In genomic region chr1:80852761-80853160, GRCm38 (mm10) we compare ENCODE assay signal across 14 mouse cellular contexts.
DNase-seq lines count a peak whose midpoint lies in the region; ATAC-seq lines count a peak whose summit lies in the region.
"Had no signal": no experiment of that assay in that cellular context is flagged by ENCODE, and none has a peak within 500 bp of the region (broad histone marks: within the 10 kb centered on the region; RNA-seq: fewer than 3 reads in every experiment).

No protein-coding gene starts in this region.

- H3K4me1 ChIP-seq in forebrain, embryonic 14.5 days (ENCODE audit: control insufficient read depth, insufficient read depth, low read length) = peaks cover 8% of the 10 kb centered on the region
- H3K4me1 ChIP-seq in forebrain, embryonic 13.5 days = peaks cover 16% of the 10 kb centered on the region
- H3K4me1 ChIP-seq: liver, embryonic 12.5 days had no signal

- no peak overlapping the region for H3K9ac ChIP-seq in forebrain, embryonic 14.5 days (ENCODE audit: low read length)
- no peak overlapping the region for H3K9ac ChIP-seq in forebrain, embryonic 13.5 days
- H3K9ac ChIP-seq: forebrain, embryonic 12.5 days; liver, embryonic 12.5 days had no signal

- intact Hi-C loops in left cerebral cortex, postnatal 10 days (cut with DNase I) = loop anchor here (10.0 kb wide), 1 partner anchor 222 kb away; the partner anchor contains the start of gene Nyap2
- intact Hi-C loops in left cerebral cortex, postnatal 36 days (cut with DNase I) = loop anchor here (5.0 to 10.0 kb wide), 2 partner anchors 225 to 322 kb away; partner anchors contain the start of gene Nyap2

- peak; percentile 47 for DNase-seq in forebrain, embryonic 14.5 days (ENCODE audit: low spot score)
- DNase-seq in left cerebral cortex, adult 18-20 months (ENCODE audit: low spot score in 2 of 2) = peak; percentile 23 to 44
- no peak for DNase-seq in left cerebral cortex, postnatal 10 days (ENCODE audit: extremely low spot score in 1 of 2, low spot score in 2 of 2)
- peak; percentile 15 to 29 for DNase-seq in cerebellum, adult 18-20 months
- peak; percentile 11 to 20 for DNase-seq in left cerebral cortex, postnatal 36 days (ENCODE audit: low spot score in 2 of 2)
- no peak for DNase-seq in adrenal gland, adult 2 months
- DNase-seq in adrenal gland, postnatal 36 days = no peak
- DNase-seq: heart, postnatal 14 days; kidney, postnatal 4 days had no signal

- no peaks in the 10 kb centered on the region for H3K27me3 ChIP-seq in forebrain, embryonic 14.5 days (replicated peaks; ENCODE audit: control insufficient read depth, insufficient read depth, low read length)
- H3K27me3 ChIP-seq in forebrain, embryonic 13.5 days = no peaks in the 10 kb centered on the region
- H3K27me3 ChIP-seq: forebrain, embryonic 12.5 days; liver, embryonic 12.5 days had no signal

- no peak overlapping the region for H3K4me3 ChIP-seq in forebrain, embryonic 14.5 days (ENCODE audit: low read depth, low read length)
- no peak overlapping the region for H3K4me3 ChIP-seq in forebrain, embryonic 13.5 days
- H3K4me3 ChIP-seq: forebrain, embryonic 12.5 days; liver, embryonic 12.5 days had no signal

- 0 out of 2 replicates have a peak, but pooled peaks have one; percentile 27 for ATAC-seq in forebrain, embryonic 14.5 days
- no peak for ATAC-seq in forebrain, embryonic 13.5 days
- ATAC-seq: intestine, embryonic 16.5 days; liver, embryonic 12.5 days had no signal

- no peak overlapping the region for H3K27ac ChIP-seq in forebrain, embryonic 14.5 days (ENCODE audit: low read depth, low read length)
- no peak overlapping the region for H3K27ac ChIP-seq in forebrain, embryonic 13.5 days
- H3K27ac ChIP-seq: forebrain, embryonic 12.5 days; liver, embryonic 12.5 days; stomach, postnatal 0 days had no signal

- no peaks in the 10 kb centered on the region for H3K36me3 ChIP-seq in forebrain, embryonic 14.5 days (ENCODE audit: control insufficient read depth, insufficient read depth, low read length)
- H3K36me3 ChIP-seq in forebrain, embryonic 13.5 days (ENCODE audit: poor library complexity, severe bottlenecking) = no peaks in the 10 kb centered on the region
- H3K36me3 ChIP-seq: forebrain, embryonic 12.5 days; liver, embryonic 12.5 days had no signal

- no peaks in the 10 kb centered on the region for H3K9me3 ChIP-seq in forebrain, embryonic 14.5 days (replicated peaks; ENCODE audit: control insufficient read depth, low read length)
- no peaks in the 10 kb centered on the region for H3K9me3 ChIP-seq in forebrain, embryonic 13.5 days (replicated peaks)
- H3K9me3 ChIP-seq: forebrain, embryonic 12.5 days; liver, embryonic 12.5 days had no signal

- no peak overlapping the region for H3K4me2 ChIP-seq in forebrain, embryonic 14.5 days (ENCODE audit: low read length)
- no peak overlapping the region for H3K4me2 ChIP-seq in forebrain, embryonic 13.5 days
- H3K4me2 ChIP-seq: forebrain, embryonic 12.5 days; liver, embryonic 12.5 days had no signal

- WGBS in forebrain, embryonic 14.5 days = 39% methylated on average over 2 of the region's 2 CpGs
- 45% methylated on average over 2 of the region's 2 CpGs for WGBS in forebrain, embryonic 13.5 days

Comparison
In these comparisons a context has a peak if more than half of its experiments do, and no peak if none do; other contexts are left out.
1. DNase-seq: peak in forebrain, embryonic 14.5 days (single experiment), left cerebral cortex, adult 18-20 months (2 of 2), cerebellum, adult 18-20 months (2 of 2) and left cerebral cortex, postnatal 36 days (2 of 2); none in left cerebral cortex, postnatal 10 days (0 of 2), adrenal gland, adult 2 months (single experiment) and adrenal gland, postnatal 36 days (0 of 2).